Mouse (Mus musculus) small intestine, adult 2 months (tissue): Measurements from ENCODE around the gene Pwwp2b.

ENCODE experiments used
- CTCF ChIP-seq: fragments of 200-500 bp; IDR thresholded peaks from 2 replicates; pipeline ENCODE4 v1.5.1; 2012; ENCODE audit warnings: low read depth, mild to moderate bottlenecking, control low read depth, inconsistent platforms, low read length, moderate library complexity, mixed read lengths; ENCODE audit not compliant: insufficient replicate concordance, insufficient read length; ENCODE audit errors: extremely low read depth
- POLR2A ChIP-seq: fragments of 200-500 bp; IDR thresholded peaks from 2 replicates; pipeline ENCODE4 v1.6.1; 2012; ENCODE audit warnings: low read depth, mild to moderate bottlenecking, control low read depth, inconsistent platforms, low read length, moderate library complexity

DNA sequence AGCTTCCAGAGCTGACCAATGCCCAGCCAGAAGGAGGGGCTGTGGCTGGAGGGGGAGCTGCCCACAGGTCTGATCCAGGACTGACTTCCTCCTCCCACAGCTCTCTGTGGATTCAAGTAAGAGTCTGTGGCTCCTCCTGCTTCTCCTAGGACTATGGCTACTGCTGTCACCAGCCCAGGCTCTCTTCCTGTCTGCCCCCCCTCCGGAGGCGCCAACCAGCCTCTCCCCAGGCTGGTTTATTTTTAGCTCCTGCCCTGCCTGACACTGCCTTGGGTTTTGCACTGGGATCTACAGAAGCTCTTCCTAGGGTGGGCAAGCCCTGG is 25.1 kb downstream of the Pwwp2b start:
- TF ChIP-seq CTCF (no peak), POLR2A (no peak)
